In genomic region chr10:43751881-43752675, GRCm38 (mm10) we compare ENCODE assay signal across 9 mouse cellular contexts.
DNase-seq lines count a peak whose midpoint lies in the region; TF ChIP-seq lines count a peak whose summit lies in the region.
"Had no signal": no experiment of that assay in that cellular context is flagged by ENCODE, and none has a peak within 500 bp of the region (broad histone marks: within the 10 kb centered on the region; RNA-seq: fewer than 3 reads in every experiment).

No protein-coding gene starts in this region.

- no peaks in the 10 kb centered on the region for H3K27me3 ChIP-seq in cerebellum, adult 2 months (ENCODE audit: control insufficient read depth, insufficient read depth, low read length)
- H3K27me3 ChIP-seq in heart, adult 2 months (ENCODE audit: control insufficient read depth, insufficient read depth, low read length) = no peaks in the 10 kb centered on the region

- H3K36me3 ChIP-seq in heart, adult 2 months (ENCODE audit: control insufficient read depth, insufficient read depth, low read length) = no peaks in the 10 kb centered on the region
- H3K36me3 ChIP-seq: G1E had no signal

- H3K27ac ChIP-seq in cerebellum, adult 2 months (ENCODE audit: insufficient read depth, low read length) = 0 out of 2 replicates have a peak overlapping the region, but pooled peaks have one; percentile 13
- no peak overlapping the region for H3K27ac ChIP-seq in heart, adult 2 months

- no peak for TF ChIP-seq CTCF in cerebellum, adult 2 months (IDR thresholded peaks at IDR 0.05; ENCODE audit: borderline replicate concordance, insufficient read depth, low read depth, low read length)
- TF ChIP-seq CTCF in heart, adult 2 months (IDR thresholded peaks at IDR 0.05) = no peak

- WGBS in cerebellum, adult 2 months = 28% methylated on average over 5 of the region's 5 CpGs
- WGBS in heart, adult 2 months = 37% methylated on average over 5 of the region's 5 CpGs

- intact Hi-C loops in left cerebral cortex, postnatal 10 days (cut with DNase I) = no loop called here
- intact Hi-C loops in left cerebral cortex, postnatal 36 days (cut with DNase I) = no loop called here
- intact Hi-C loops in heart, adult 2 months (cut with DNase I) = no loop called here

- H3K4me1 ChIP-seq in cerebellum, adult 2 months (ENCODE audit: control insufficient read depth, insufficient read depth, low read length) = peaks cover 2% of the 10 kb centered on the region; the same call in 1 of the 2 replicates
- H3K4me1 ChIP-seq in heart, adult 2 months (ENCODE audit: control insufficient read depth, insufficient read depth, low read length) = peaks cover 2% of the 10 kb centered on the region; the same call in 1 of the 2 replicates

- no peak for TF ChIP-seq POLR2A in cerebellum, adult 2 months (IDR thresholded peaks at IDR 0.05; ENCODE audit: borderline replicate concordance, insufficient read depth, low read length)
- TF ChIP-seq POLR2A in heart, adult 2 months (IDR thresholded peaks at IDR 0.05; ENCODE audit: insufficient read depth, low read depth, low read length) = no peak

- H3K9ac ChIP-seq in heart, adult 2 months (ENCODE audit: low read depth, low read length) = no peak overlapping the region

- DNase-seq in left cerebral cortex, postnatal 10 days (ENCODE audit: extremely low spot score in 1 of 2, low spot score in 2 of 2) = peak; percentile 51 to 81
- no peak for DNase-seq in left cerebral cortex, postnatal 36 days (ENCODE audit: low spot score in 2 of 2)
- DNase-seq in cerebellum, adult 2 months = peak; percentile 23 to 34
- DNase-seq in heart, adult 2 months = peak; percentile 46 to 72
- DNase-seq in kidney, adult 8-10 months = peak; percentile 89 to 93
- peak; percentile 84 for DNase-seq in lung, postnatal 10 days
- peak; percentile 37 for DNase-seq in spleen, adult 12 weeks (ENCODE audit: low spot score)
- no peak for DNase-seq in thymus, postnatal 10 days (ENCODE audit: low spot score in 2 of 2)

- no peak overlapping the region for H3K4me3 ChIP-seq in cerebellum, adult 2 months (replicated peaks; ENCODE audit: insufficient read depth, low read depth, low read length)
- H3K4me3 ChIP-seq in heart, adult 2 months = no peak overlapping the region

- H3K79me2 ChIP-seq in heart, adult 2 months (replicated peaks; ENCODE audit: control insufficient read depth, insufficient read depth, low read length) = no peaks in the 10 kb centered on the region

- TF ChIP-seq EP300 in heart, adult 2 months (IDR thresholded peaks at IDR 0.05; ENCODE audit: insufficient read depth, low read depth, low read length) = no peak

Comparison
In these comparisons a context has a peak if more than half of its experiments do, and no peak if none do; other contexts are left out.
1. DNase-seq: peak in left cerebral cortex, postnatal 10 days (2 of 2), cerebellum, adult 2 months (2 of 2), heart, adult 2 months (2 of 2), kidney, adult 8-10 months (2 of 2), lung, postnatal 10 days (single experiment) and spleen, adult 12 weeks (single experiment); none in left cerebral cortex, postnatal 36 days (0 of 2) and thymus, postnatal 10 days (0 of 2).